8 mouse cellular contexts compared by ENCODE assay signal in genomic region chr2:148902286-148902685, GRCm38 (mm10). TPM values are rescaled to one million over a fixed set of nuclear protein-coding genes. Genes with fewer than 3 reads are reported as not detected.
DNase-seq lines count a peak whose midpoint lies in the region; ATAC-seq lines count a peak whose summit lies in the region.

No protein-coding gene starts in this region.

- 16% methylated on average over 5 of the region's 5 CpGs for WGBS in hindbrain, embryonic 13.5 days

- no peaks in the 10 kb centered on the region for H3K36me3 ChIP-seq in hindbrain, embryonic 13.5 days

- H3K4me2 ChIP-seq in hindbrain, embryonic 13.5 days, result peak overlapping the region; percentile 19; the same call in 1 of the 2 replicates

- no peaks in the 10 kb centered on the region for H3K27me3 ChIP-seq in hindbrain, embryonic 13.5 days

- no peak overlapping the region for H3K9ac ChIP-seq in hindbrain, embryonic 13.5 days

- no peak overlapping the region for H3K4me3 ChIP-seq in hindbrain, embryonic 13.5 days

- H3K9me3 ChIP-seq in hindbrain, embryonic 13.5 days, result no peaks in the 10 kb centered on the region

- H3K4me1 ChIP-seq in hindbrain, embryonic 13.5 days (replicated peaks), result no peaks in the 10 kb centered on the region

- peak; percentile 79 for DNase-seq in NIH3T3 (ENCODE audit: low read depth)
- peak; percentile 63 for DNase-seq in cerebellum, adult 9-10 months
- peak; percentile 42 to 58 for DNase-seq in frontal cortex, postnatal 25 days (ENCODE audit: low spot score in 2 of 2)
- DNase-seq in layer of hippocampus, postnatal 10 days (ENCODE audit: low spot score in 2 of 2), result peak; percentile 67 to 70
- peak; percentile 71 for DNase-seq in lung, postnatal 14 days
- peak; percentile 58 for DNase-seq in ovary, postnatal 36 days (ENCODE audit: low spot score)
- peak; percentile 41 for DNase-seq in thymus, postnatal 25 days

- no peak overlapping the region for H3K27ac ChIP-seq in hindbrain, embryonic 13.5 days

- peak; percentile 88 for ATAC-seq in hindbrain, embryonic 13.5 days (ENCODE audit: low FRiP score)

RNA-seq across cellular contexts. Expression of gene Cst3, which starts 26.8 kb away (rescaled TPM):
- polyA plus RNA-seq in hindbrain, embryonic 13.5 days (2015; fragmentation: Nextera tagmentation; extraction: Ambion mirVana), result 522 and 533 TPM in 2 replicates
- 1,000 to 10,000 TPM; 2,230 to 2,265 TPM for total RNA-seq in layer of hippocampus, postnatal 10 days (2021)

RNA-seq across cellular contexts. Expression of gene 9230104L09Rik, which starts 37.4 kb away (rescaled TPM):
- not detected in 2 replicates for polyA plus RNA-seq in hindbrain, embryonic 13.5 days (2015; fragmentation: Nextera tagmentation; extraction: Ambion mirVana)
- total RNA-seq in layer of hippocampus, postnatal 10 days (2021), result not detected
